Mouse (Mus musculus): ENCODE results near the gene Cst13.

Gene Cst13

DNA sequence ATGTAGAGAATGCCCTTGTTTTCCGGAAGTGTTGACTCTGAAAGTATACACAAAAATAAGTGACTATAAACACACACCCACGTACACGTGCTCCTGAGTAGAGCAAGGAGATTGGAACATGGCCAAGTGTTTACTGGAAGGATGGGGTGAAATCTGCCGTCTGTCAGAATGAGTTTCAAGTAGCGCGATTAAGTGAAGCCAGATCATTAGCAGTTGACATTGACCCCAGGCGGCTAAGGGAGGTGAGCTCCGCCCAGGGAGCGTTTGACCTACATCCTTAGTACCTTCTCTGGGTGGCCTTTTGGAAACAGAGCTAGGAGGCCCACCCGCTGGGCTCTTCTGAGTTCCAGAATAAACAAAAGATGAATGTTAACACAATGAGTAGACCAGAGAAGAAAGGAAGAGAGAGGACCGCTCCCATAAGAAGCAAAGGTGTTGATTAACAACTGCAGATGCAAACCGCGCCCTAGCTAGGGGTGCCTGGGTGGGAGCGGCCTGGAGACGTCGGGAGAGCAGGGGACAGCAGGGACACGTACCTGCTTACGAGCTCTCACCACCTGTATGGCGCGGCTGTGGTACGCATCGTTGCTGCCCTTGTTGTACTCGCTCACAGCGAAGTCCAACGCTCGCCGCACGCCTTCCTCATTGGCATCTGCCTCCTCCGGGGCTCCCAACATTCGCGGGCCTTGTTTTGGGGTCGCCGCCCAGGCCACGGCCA, 54.9 kb downstream of the Cst13 start:
- DNase-seq (ENCODE audit: low spot score): peak; percentile 59

DNA sequence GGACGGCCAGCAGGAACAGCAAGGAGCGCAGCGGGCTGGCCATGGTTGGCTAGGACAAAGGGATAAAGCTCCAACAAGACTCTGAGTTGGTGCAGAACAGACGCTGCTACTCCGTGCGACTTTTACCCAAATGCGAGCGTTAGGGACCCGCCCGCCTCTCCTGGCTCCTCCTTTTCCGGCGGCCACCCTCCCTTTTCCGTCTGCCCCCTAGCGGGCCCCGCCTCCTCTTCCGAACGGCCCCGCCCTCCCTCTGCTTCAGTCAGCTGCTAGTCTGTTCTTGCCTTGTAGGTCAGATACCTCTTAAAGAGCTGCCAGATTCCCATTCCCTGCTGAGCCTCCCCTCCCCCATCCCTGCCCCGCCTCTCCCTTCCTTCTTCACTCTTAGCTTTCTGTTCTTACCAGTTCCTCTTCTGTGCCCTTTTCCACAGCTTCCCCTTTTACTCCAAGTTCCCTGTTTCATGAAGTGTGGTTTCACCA, 55.5 kb downstream of the Cst13 start, which contains the start of gene Cst3:
Cst3 (minus strand) TSS at position 358 of the 477 bp plus-strand sequence.
- DNase-seq (ENCODE audit: low spot score): peak; percentile 90

DNA sequence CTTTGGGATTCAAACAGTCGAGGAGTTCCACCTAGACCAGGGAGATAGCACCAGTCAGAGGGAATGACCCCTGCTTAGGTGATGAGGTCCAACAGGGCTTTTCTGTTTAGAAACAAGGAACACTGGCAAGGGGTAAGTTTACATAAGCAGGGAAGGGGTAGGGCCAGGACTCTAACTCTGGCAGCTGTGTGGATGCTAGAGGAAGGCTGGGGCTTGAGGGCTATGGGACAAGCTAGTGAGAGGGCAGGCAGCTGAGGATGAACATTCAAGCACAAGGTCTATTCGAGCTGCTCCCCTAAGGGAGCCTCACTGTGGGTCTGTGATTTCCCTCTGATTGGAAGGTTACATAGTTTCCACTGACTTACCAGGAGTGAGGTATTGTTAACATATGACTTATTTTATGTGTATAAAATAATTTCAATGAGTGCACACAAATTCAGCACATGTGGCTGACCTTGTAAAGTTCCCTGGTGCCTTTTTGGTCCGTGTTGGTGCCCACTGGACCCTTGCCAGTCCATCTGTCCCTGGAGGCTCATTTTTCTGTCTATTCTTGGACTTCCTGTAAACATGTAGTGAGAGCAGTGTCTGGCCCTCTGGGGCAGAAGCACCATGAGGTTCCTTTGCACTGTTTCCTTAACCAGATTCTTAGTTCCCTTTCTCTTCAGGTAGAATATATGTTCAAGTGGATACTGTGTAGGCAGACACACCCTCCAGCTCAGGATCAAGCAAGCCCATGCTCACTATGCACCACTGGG, 57.3 kb downstream of the Cst13 start:
- peak; percentile 18 for DNase-seq (ENCODE audit: low spot score)

DNA sequence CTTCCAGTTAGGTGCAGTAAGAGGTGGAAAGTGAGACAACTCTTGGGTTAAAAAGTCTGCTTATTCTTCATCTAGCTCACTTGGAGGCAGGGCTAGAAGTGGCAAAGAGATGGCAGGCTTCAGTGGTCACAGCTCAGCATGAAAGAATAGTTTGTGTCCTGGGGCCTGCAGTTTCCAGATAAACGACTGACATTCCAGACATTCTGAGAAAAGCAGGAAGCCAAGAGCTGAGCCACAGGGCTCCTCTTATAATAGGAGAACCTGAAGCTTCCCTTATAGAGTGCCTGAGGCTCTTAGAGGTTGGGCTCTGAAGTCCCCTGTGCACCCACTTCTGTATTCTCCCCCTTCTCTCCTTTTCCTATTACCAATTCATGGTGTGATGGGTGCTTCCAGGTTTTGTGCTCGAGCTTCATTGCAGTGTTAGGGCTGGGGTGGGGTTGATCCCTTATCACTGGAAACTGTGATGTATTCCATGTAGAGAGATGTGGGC, 58.8 kb downstream of the Cst13 start:
- no peak for DNase-seq (ENCODE audit: low spot score)

DNA sequence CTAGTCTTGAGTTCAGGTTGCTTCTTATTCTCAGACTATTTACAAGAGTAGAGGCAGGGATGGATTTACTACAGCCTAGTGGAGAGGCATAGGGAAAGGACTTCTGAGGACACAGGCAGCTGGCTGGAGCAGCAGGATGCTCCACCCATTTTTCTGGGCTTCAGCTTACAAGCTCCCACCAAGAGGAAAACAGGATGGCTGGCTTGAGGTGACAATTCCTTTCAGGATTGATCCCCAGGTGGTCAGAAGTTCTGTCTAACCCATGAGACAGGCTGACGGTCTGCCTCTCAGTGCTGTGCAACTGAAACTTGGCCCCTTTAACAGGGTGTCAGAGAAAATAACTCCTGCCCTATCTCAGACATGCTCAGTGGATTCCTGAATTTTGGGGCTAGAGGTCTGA, 59.3 kb downstream of the Cst13 start:
- no peak for DNase-seq (ENCODE audit: low spot score)
